Mouse (Mus musculus) urinary bladder, adult 18-20 months (tissue): ENCODE measurements at regions not wholly inside any gene's neighbourhood (a gene's known extent, or its start where the extent isn't known, plus 50 kb on each side); places are given as distances from the start of the nearest gene placed in this dataset.

Experiments used
- DNase-seq, 2 experiments: peaks; one replicate each; pipeline ENCODE4 v3.0.0; 2022; ENCODE audit warnings: low spot score in 2 of 2, mixed read lengths in 2 of 2

DNA sequence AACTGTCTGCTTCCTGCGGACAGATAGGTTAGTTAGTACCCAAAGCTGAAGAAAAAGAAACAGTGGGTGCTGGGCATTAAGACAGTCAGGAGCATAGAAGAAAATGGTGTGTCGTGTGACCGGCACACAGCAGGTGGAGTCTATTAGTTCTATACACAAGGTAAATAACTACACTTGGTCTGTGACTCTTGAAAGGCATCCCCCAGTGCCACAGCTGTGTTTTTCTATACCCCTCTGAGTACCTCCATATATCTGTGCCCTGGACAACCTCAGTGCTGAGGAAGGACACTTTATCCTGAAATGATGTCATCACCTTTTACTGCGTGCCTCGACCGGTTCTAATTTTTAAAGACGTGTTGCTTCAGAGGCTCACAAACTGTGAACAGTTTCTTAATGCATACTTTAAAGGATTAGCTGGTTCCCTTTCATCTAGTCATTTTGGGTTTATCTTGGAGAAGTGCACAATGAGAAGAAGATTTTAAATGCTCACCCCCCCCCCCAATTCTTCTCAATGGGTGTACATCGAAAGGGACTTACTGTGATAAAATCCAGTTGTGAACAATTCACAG is 666.1 kb downstream of the Pkhd1 start:
- DNase-seq: no peak

DNA sequence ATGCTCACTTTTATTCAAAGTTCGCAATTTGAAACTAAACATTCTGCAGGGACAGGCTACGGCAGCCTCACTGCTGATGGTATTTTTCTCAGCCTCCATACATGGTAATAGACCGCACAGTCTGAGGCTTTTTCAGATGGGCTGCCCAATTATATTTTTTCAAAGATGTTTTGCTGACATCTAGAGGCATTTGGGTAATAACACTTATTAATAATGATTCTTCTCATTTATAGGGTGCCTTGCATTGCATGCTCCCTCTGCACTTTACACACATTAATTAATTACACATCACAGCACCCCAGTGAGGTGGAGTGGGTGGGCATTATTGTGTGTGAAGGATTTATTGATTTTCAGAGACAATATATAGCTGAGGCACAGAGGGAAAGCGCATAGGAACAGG is 644.5 kb downstream of the Pkhd1 start:
- no peak for DNase-seq

DNA sequence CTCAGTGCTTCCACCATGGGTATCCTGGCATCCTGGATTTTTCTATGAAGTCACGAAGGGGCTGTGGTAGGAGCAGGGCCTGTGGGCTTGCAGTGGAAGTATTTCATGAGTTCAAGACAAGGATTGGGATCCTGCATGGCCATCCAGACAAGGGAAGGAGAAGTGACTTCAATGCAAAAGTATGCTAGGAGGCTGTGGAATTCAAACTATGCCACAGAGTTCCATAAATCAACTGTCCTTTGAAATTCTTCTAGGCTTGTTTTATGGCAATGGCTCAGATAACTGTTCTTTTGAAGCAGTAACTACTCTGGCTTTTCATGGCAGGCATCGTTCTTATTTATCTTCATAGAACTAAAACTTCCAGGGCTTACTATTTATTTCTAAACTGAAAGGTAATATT is 643.9 kb downstream of the Pkhd1 start:
- DNase-seq: no peak

DNA sequence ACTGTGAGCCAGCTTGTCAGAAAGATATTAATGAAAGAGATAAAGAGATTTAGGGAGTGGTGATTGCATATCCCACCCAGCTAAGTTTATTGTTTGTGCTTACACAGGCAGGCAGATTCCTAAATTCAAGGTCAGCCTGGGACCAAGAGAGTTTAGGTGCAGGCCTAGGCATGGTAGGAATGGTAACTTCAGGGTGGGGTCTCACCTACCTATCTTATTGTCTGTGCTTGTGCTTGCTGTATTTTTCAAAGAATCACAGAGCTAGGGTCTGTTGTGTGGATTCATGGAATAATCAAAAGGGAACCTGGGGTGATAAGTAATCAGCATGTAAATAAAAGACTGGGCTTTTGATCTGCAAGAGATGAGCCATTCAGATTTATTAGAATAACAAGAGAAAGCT is 642.4 kb downstream of the Pkhd1 start:
- DNase-seq: no peak

DNA sequence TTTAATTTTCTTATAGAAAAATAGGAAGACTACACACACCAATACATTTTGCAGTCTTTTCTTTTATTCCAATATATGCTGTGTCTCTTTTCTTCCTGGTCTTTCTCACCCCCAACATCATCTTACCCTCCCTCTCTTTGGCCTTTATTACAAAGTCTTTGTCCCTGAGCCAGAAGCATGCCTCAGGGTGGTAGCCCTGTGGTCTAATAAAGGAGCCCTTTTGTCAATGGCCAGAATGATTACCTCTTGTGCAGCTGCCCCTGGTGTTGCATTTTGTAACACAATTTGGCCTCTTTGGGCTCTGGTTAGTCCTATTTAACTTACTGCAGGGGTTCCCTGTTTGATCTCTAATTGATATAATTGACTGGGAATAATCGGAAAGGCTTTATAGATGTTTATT is 636.7 kb downstream of the Pkhd1 start:
- DNase-seq: no peak

DNA sequence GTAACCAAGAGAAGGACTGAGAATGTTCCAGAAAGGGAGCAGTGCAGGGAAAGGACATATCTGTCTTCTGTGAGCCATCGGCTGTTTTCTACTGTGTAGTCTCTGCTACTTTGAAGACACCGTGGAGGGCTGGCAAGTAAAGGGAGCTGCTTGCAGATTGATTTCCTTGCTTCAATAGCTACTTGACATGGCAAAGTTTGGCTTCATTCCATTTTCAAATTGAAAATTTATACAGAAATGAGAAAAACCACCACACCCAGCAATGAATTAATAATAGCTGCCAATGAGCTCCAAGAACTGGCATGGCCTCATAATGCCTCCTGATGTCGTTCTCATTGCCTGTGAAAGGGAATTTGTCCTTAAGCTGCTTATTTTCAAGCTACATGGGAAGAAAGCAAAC is 635.1 kb downstream of the Pkhd1 start:
- no peak for DNase-seq

DNA sequence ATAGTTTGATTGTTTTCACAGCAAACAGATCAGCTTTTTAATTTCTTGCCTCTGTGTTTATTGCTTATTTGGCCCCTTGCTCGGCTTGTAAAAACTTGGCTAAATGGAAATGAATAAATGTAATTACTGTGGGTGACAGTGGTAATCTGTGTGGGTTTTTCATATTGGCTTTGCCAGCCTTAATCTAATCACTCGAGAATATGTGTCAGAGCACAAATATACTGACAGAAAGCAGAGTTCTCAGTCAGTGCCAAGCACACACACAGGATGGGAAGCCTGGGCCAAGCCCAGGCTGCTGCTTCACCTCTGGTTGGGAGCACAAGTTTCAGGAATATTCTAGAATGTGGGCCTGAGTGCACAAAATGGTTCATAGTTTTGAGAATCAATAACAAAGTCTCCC is 634.4 kb downstream of the Pkhd1 start:
- DNase-seq: no peak

DNA sequence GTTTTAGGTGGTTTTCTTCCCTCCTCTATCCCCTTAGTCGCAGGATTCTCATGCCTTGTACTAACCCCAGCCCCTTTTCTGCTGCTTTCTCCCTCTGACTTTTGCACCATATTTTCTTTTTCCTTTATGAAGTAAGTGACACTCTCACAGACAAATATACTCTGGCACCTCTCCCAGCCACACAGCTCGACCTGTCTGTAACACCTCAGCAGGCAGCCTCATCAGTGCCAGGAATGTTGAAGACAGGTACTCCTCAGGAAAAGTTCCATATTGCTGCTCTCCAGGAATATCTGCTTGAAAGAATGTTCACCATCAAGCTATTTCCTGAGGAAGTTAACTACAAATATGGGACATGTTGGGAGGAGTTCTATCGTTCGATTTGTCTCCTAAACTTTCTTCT is 627.9 kb downstream of the Pkhd1 start:
- no peak for DNase-seq
